Mouse (Mus musculus) Patski (cell line): ENCODE results near the gene Ppm1l. TPM values are rescaled to one million over a fixed set of nuclear protein-coding genes. Genes with fewer than 3 reads are reported as not detected.

Source experiments
- ATAC-seq: fragments of 100-300 bp; one replicate; pipeline ENCODE4 v1.8.0; 2021
- CTCF ChIA-PET: fragments of 350-600 bp; sonication (Branson Sonifier 250); formaldehyde crosslinking; loops from one replicate; lab custom pipeline; 2022; ENCODE audit warnings: inconsistent platforms; lab: Charles Lee
- POLR2A ChIA-PET: fragments of 350-600 bp; sonication (Branson Sonifier 250); formaldehyde crosslinking; loops from one replicate; lab custom pipeline; 2022; ENCODE audit warnings: antibody characterized with exemption, inconsistent platforms; lab: Charles Lee
- DNase-seq: peaks from one replicate; pipeline ENCODE4 v3.0.0-alpha.2; 2011; ENCODE audit warnings: low read depth, low spot score
- H3K27me3 ChIP-seq: fragments of 371-371 bp; one replicate; pipeline ENCODE4 v1.5.1; 2021
- CTCF ChIP-seq: fragments of 100-300 bp; IDR thresholded peaks from one replicate; pipeline ENCODE4 v1.5.1; 2021
- in situ Hi-C: fragments of 300-500 bp; cut with MboI; formaldehyde crosslinking; loops from 3 replicates; pipeline ENCODE4 v1.11.1; 2018; ENCODE audit warnings: low pct_unique_long_range_greater_than_20kb, mixed read lengths
- polyA plus RNA-seq: library from polyadenylated mRNA; unstranded; gene quantifications from one replicate; pipeline ENCODE4 v1.2.3, GENCODE M21; 2021

Gene Ppm1l
- polyA plus RNA-seq, 1 experiment from 2014 or later, result 21.9 TPM

DNA sequence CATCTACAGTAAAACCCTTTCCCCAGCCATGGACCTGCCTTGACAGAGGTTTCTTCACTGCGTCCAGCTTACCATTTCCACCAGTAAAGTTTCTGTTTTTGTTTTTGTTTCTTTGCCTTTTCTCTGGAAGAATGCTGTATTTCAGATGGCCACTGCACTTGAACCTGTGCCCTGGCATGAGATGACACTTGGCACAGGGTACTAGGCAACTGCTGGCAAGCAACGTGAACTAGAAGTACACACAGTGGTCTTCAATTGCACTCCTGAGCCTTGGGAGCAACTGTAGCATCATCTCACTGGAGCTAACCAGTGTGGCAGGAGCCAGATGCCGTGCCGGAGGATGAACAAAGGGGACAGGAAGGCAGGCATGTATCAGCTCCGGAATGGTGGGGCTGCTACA lies 255.9 kb downstream of the Ppm1l start:
- no peaks in the 10 kb centered on the region for H3K27me3 ChIP-seq
- POLR2A ChIA-PET, result interaction anchor here (0.6 kb wide), 1 partner anchor 107 kb away, joined by 3 read pairs; no protein-coding TSS in a partner anchor
- CTCF ChIA-PET, result interaction anchor here (0.7 kb wide), 1 partner anchor 10 kb away, joined by 5 read pairs; no protein-coding TSS in a partner anchor
- DNase-seq, result no peak
- TF ChIP-seq CTCF, result no peak
- in situ Hi-C loops, result no loop called here
- no peak for ATAC-seq

DNA sequence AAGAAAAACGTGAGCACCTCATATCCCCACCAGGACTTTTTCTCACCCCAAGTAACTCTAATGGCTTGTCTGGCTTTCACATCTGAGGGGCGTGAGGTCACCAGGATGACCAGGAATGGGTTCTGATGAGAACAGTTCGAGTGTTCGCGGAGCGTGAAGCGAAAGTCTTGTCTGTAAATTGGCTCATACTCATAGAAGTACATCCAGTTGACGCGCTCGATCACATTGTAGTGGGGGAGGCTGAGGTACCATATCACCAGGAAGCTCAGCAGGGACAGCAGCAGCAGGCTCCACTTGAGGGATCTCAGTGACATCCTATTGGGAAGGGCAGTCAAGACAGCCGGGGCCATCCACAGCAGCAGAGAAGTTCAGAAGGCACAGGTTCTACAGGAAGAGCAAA lies 258.9 kb downstream of the Ppm1l start:
- no peak for TF ChIP-seq CTCF
- POLR2A ChIA-PET, result no interaction called here
- CTCF ChIA-PET, result interaction anchor here (1.1 kb wide), 1 partner anchor 162 kb away, joined by 3 read pairs; no protein-coding TSS in a partner anchor
- DNase-seq, result no peak
- no peak for ATAC-seq
- in situ Hi-C loops, result no loop called here
- no peaks in the 10 kb centered on the region for H3K27me3 ChIP-seq

- H3K27me3 ChIP-seq, result no peaks in the 10 kb centered on the region
- CTCF ChIA-PET, result interaction anchor here (1.2 kb wide), 1 partner anchor 12 kb away, joined by 3 read pairs; no protein-coding TSS in a partner anchor
- in situ Hi-C loops, result no loop called here
Measured at GRCm38 (mm10) chr3:69576715-69577114, 260.1 kb downstream of the Ppm1l start.

DNA sequence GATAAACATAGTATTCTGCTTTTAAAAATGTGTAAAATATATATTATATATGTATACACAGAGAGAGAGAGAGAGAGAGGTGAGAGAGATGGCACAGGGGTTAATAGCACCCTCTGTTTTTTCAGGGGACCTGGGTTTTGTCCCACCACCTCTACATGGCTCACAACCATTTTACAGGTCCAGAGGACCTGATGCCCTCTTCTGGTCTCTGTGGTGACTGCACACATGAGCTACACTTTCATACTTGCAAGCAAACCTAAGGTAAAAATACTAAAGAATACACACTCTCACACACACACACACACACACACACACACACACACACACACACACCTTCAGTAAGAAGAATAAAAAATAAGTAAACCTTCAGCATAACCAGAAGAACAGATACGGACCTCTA lies 262.1 kb downstream of the Ppm1l start:
- no peak for DNase-seq
- CTCF ChIA-PET, result interaction anchor here (1.5 kb wide), 1 partner anchor 11 kb away, joined by 7 read pairs; no protein-coding TSS in a partner anchor
- TF ChIP-seq CTCF, result no peak
- no peaks in the 10 kb centered on the region for H3K27me3 ChIP-seq
- POLR2A ChIA-PET, result interaction anchor here (0.6 to 0.7 kb wide), 2 partner anchors 122 to 578 kb away, joined by 3 read pairs; no protein-coding TSS in a partner anchor
- no peak for ATAC-seq
- in situ Hi-C loops, result no loop called here

More at GRCm38 (mm10) chr3:69576715-69577114, 260.1 kb downstream of the Ppm1l start:
- TF ChIP-seq CTCF, result no peak
- DNase-seq, result no peak
- no peak for ATAC-seq
- POLR2A ChIA-PET, result no interaction called here

GRCm38 (mm10) chr3:69583798-69584197 lies 267.1 kb downstream of the Ppm1l start:
- ChIA-PET CTCF (interaction anchor here (0.9 to 2.2 kb wide), 5 partner anchors 10 to 84 kb away, joined by 3 to 9 read pairs (median 3); no protein-coding TSS in a partner anchor), POLR2A (no interaction called here)
- ATAC-seq (no peak), DNase-seq (no peak)
- no peak for TF ChIP-seq CTCF
- in situ Hi-C loops, result no loop called here
- H3K27me3 ChIP-seq, result no peaks in the 10 kb centered on the region

- ATAC-seq, result no peak
- H3K27me3 ChIP-seq, result peaks cover 6% of the 10 kb centered on the region
- CTCF ChIA-PET, result interaction anchor here (1.6 kb wide), 1 partner anchor 26 kb away, joined by 4 read pairs; no protein-coding TSS in a partner anchor
- in situ Hi-C loops, result no loop called here
- POLR2A ChIA-PET, result no interaction called here
- no peak for DNase-seq
- TF ChIP-seq CTCF, result no peak
Measured at GRCm38 (mm10) chr3:69588101-69588760, 271.6 kb downstream of the Ppm1l start.

- in situ Hi-C loops, result no loop called here
- ATAC-seq (no peak), DNase-seq (no peak)
- POLR2A ChIA-PET, result no interaction called here
- no peak for TF ChIP-seq CTCF
- CTCF ChIA-PET, result no interaction called here
- H3K27me3 ChIP-seq, result peaks cover 12% of the 10 kb centered on the region
Measured at GRCm38 (mm10) chr3:69593426-69593825, 276.8 kb downstream of the Ppm1l start.

DNA sequence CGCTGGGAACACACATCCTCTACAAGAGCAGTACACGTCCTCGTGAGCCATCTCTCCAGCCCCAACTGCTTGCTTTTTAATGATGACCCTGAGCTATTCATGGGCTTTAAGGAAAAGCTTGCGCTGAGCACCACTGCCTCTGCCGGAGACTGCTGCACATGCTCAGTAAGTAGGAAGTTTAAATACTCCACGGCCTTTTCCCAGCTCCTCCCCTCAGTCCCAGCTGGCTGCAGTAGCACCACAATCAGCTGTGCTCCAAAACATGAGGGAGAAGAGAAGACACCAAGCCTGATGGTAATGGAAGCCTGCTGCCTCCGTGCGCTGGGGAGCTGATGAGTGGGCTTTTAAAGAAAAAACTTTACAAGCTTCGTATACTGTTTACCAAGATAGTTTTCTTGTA lies 277.4 kb downstream of the Ppm1l start:
- ATAC-seq (no peak), DNase-seq (no peak)
- H3K27me3 ChIP-seq, result peaks cover 12% of the 10 kb centered on the region
- no peak for TF ChIP-seq CTCF
- in situ Hi-C loops, result no loop called here
- CTCF ChIA-PET, result interaction anchor here (0.8 kb wide), 1 partner anchor 108 kb away, joined by 3 read pairs; no protein-coding TSS in a partner anchor
- POLR2A ChIA-PET, result no interaction called here

GRCm38 (mm10) chr3:69596116-69596515 lies 279.5 kb downstream of the Ppm1l start:
- H3K27me3 ChIP-seq, result peaks cover 21% of the 10 kb centered on the region
- ATAC-seq (no peak), DNase-seq (no peak)
- no peak for TF ChIP-seq CTCF
- in situ Hi-C loops, result no loop called here
- CTCF ChIA-PET, result interaction anchor here (0.8 to 2.4 kb wide), 2 partner anchors 13 to 16 kb away, joined by 3 to 9 read pairs; no protein-coding TSS in a partner anchor
- POLR2A ChIA-PET, result interaction anchor here (0.6 kb wide), 1 partner anchor 104 kb away, joined by 5 read pairs; no protein-coding TSS in a partner anchor

- ATAC-seq (no peak), DNase-seq (no peak)
- ChIA-PET POLR2A (no interaction called here), CTCF (interaction anchor here (1.1 to 2.4 kb wide), 2 partner anchors 14 to 105 kb away, joined by 3 to 9 read pairs; no protein-coding TSS in a partner anchor)
- TF ChIP-seq CTCF, result no peak
- peaks cover 26% of the 10 kb centered on the region for H3K27me3 ChIP-seq
- in situ Hi-C loops, result no loop called here
Measured at GRCm38 (mm10) chr3:69597211-69597610, 280.6 kb downstream of the Ppm1l start.

GRCm38 (mm10) chr3:69597816-69598215 lies 281.2 kb downstream of the Ppm1l start:
- DNase-seq, result no peak
- H3K27me3 ChIP-seq, result peaks cover 26% of the 10 kb centered on the region
- ChIA-PET CTCF (interaction anchor here (1.1 to 2.4 kb wide), 2 partner anchors 14 to 104 kb away, joined by 3 to 9 read pairs; no protein-coding TSS in a partner anchor), POLR2A (interaction anchor here (0.6 kb wide), 1 partner anchor 313 kb away, joined by 3 read pairs; no protein-coding TSS in a partner anchor)
- in situ Hi-C loops, result no loop called here
- ATAC-seq, result no peak
- no peak for TF ChIP-seq CTCF
